Mouse (Mus musculus) lung, postnatal 0 days (tissue): Measurements from ENCODE around the gene Prickle4.

ENCODE experiments used
- CTCF ChIP-seq: IDR thresholded peaks from 2 replicates; pipeline ENCODE4 v1.5.1; 2016; ENCODE audit warnings: antibody characterized with exemption, mild to moderate bottlenecking
- EP300 ChIP-seq: IDR thresholded peaks from 2 replicates; pipeline ENCODE4 v1.6.1; 2016; ENCODE audit warnings: antibody characterized with exemption, mild to moderate bottlenecking, control low read depth

DNA sequence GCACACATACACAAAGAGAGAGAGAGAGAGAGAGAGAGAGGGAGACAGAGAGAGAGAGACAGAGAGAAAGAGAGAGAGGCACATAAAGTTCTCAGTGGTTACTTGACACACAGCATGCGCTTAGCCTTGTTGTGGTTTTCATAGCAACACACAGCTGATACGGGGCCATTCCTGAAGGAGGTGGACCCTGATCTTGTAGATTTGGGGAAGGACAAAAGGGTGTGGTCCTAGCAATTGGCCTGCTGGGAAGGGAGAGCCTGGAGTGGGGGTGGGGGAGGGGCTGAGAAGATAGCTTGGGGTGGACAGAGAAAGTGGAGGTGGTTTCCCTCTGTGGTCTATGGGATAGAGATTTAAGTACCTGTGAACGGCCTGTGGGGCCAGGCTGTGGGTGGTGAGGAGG is 15.5 kb upstream of the Prickle4 start:
- TF ChIP-seq CTCF: no peak
- TF ChIP-seq EP300: no peak
